Mouse (Mus musculus) spleen, adult 2 months (tissue): ENCODE measurements around the gene Fam32a.

Source experiments
- CTCF ChIP-seq: fragments of 200-500 bp; IDR thresholded peaks from 2 replicates; pipeline ENCODE4 v1.5.1; 2011; ENCODE audit warnings: mild to moderate bottlenecking, inconsistent platforms; ENCODE audit not compliant: insufficient read depth, insufficient read length, insufficient replicate concordance; ENCODE audit errors: extremely low read depth
- POLR2A ChIP-seq: fragments of 200-500 bp; IDR thresholded peaks from 2 replicates; pipeline ENCODE4 v1.6.1; 2011; ENCODE audit warnings: low read depth, low read length, inconsistent platforms

DNA sequence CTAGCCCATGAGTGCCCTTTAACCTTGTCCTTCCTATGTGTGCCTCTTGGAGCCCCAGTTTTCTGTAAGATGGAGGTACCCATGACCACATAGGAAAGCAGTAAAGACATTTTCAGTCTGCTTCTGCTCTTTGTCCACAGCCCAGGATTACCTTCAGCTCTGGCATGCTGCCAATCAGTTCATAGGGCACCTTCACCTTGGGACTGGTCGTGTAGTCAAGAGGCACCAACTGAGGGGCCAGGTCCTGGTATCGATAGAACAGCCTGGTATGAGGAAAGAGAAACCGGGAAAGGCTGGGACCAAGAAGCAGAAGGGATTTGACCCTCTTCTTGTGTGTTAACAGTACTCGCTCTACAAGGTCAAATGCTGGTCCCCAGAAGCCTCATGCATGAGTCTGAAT, 9.3 kb upstream of the Fam32a start:
- TF ChIP-seq CTCF = no peak
- TF ChIP-seq POLR2A = no peak
